Mouse (Mus musculus): Measurements from ENCODE around the gene Ctdspl. TPM values are rescaled to one million over a fixed set of nuclear protein-coding genes. Genes with fewer than 3 reads are reported as not detected.

Ctdspl gene
- polyA plus RNA-seq, 1 experiment from 2014 or later, result 9.0 TPM

DNA sequence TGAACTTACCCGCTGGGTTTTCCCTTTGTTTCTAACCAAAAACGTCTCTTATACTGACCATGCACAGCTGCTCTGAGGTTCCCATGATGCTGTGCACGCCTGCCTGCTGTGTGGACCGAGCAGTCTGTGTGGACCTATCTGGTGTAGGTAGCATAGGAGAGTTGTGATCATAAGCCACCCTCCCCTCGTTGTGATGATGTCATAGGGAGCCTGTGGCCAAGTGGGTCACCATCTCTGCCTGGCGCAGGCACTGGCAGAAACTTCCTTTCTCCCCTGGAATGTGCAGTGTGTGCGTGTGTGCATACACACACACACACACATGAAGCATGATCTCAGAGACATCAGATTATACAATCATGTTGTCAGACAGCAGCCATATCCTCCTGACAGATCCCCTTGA lies 50.3 kb downstream of the Ctdspl start:
- Histone ChIP-seq H3K4me2 (no peak overlapping the region), H3K27ac (no peak overlapping the region), H3K4me3 (replicated peaks) (no peak overlapping the region), H3K9ac (no peak overlapping the region), H3K4me1 (peaks cover 60% of the 10 kb centered on the region), H3K9me3 (no peaks in the 10 kb centered on the region), H3K27me3 (no peaks in the 10 kb centered on the region), H3K36me3 (replicated peaks) (no peaks in the 10 kb centered on the region)
- no peak for ATAC-seq (ENCODE audit: low FRiP score)
- WGBS, result 92% methylated on average over 7 of the region's 7 CpGs

DNA sequence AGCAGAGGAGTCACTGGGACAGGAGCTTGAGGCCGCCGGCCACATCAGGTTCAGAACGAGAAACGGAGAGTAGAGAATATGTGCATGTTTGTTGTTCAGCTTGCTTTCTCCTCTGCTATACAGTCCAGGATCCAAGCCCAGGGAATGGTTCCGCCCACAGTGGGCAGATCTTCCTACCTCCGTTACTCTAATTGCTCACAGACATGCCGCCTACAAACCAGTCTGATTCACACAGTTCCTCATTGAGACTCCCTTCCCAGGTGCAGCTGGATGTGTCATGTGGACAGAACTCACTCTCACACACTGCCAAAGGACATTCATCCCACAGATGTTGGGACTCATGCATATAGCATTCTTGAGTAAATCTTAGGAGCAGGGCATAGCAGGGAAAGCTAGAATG lies 51.2 kb downstream of the Ctdspl start:
- no peak for ATAC-seq (ENCODE audit: low FRiP score)
- 0 out of 2 replicates have a peak overlapping the region, but pooled peaks have one; percentile 6 for H3K27ac ChIP-seq
- WGBS, result 98% methylated on average over 7 of the region's 7 CpGs
- H3K36me3 ChIP-seq (replicated peaks), result no peaks in the 10 kb centered on the region
- H3K27me3 ChIP-seq, result no peaks in the 10 kb centered on the region
- no peak overlapping the region for H3K4me3 ChIP-seq (replicated peaks)
- H3K9me3 ChIP-seq, result no peaks in the 10 kb centered on the region
- no peak overlapping the region for H3K4me2 ChIP-seq
- no peak overlapping the region for H3K9ac ChIP-seq
- H3K4me1 ChIP-seq, result peaks cover 67% of the 10 kb centered on the region

- Histone ChIP-seq H3K27me3 (no peaks in the 10 kb centered on the region), H3K4me1 (peaks cover 50% of the 10 kb centered on the region), H3K9me3 (no peaks in the 10 kb centered on the region), H3K4me3 (replicated peaks) (no peak overlapping the region), H3K4me2 (peak overlapping the region; percentile 3; the same call in 1 of the 2 replicates), H3K36me3 (replicated peaks) (no peaks in the 10 kb centered on the region), H3K27ac (peak overlapping the region; percentile 91), H3K9ac (peak overlapping the region; percentile 8; the same call in 1 of the 2 replicates)
- peak; percentile 64 for ATAC-seq (ENCODE audit: low FRiP score)
- WGBS, result 3% methylated on average over 4 of the region's 4 CpGs
These were observed 54.2 kb downstream of the Ctdspl start for GRCm38 (mm10) chr9:118980411-118980823.

DNA sequence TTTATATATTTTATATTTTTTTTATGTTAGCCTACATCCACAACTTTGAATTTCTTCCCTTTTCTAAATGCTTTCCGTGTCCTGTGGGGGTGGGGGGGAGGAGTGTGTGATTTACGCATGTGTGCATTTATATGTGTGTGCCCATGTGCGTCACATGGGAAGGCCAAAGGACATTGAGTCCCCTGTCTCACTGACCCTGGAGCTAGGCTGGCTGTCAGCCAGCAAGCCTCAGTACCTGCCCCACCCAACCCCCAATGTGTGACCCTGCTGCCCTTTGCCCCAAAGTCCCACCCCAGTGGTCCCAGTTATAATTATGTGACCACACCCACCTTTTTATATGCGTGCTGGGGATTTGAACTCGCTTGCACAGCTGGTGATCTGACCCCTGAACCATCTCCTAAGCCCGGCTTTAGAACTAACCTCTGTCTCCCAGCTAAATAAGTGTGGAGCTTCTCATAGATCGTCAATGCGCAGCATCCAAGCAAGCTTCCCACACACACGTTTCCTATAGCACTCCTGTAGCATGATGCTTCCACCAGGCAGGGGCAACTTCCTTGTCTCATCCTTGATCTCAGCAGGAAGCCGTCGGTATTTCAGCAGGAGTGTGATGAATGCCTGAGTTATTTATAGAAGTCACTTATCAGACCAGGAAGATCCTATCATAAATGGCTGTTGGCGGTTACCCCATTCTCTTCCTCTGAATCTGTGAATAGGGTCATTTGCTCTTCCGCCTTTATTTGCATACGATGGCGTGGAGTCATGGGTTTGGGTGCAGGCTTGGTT lies 58.6 kb downstream of the Ctdspl start:
- H3K4me2 ChIP-seq, result no peak overlapping the region
- H3K4me1 ChIP-seq, result peaks cover 53% of the 10 kb centered on the region
- ATAC-seq (ENCODE audit: low FRiP score), result no peak
- no peaks in the 10 kb centered on the region for H3K27me3 ChIP-seq
- no peaks in the 10 kb centered on the region for H3K9me3 ChIP-seq
- H3K27ac ChIP-seq, result no peak overlapping the region
- no peak overlapping the region for H3K4me3 ChIP-seq (replicated peaks)
- no peak overlapping the region for H3K9ac ChIP-seq
- no peaks in the 10 kb centered on the region for H3K36me3 ChIP-seq (replicated peaks)
- 70% methylated on average over 15 of the region's 15 CpGs for WGBS

- Histone ChIP-seq H3K4me2 (no peak overlapping the region), H3K9me3 (no peaks in the 10 kb centered on the region), H3K27ac (no peak overlapping the region), H3K27me3 (no peaks in the 10 kb centered on the region), H3K9ac (no peak overlapping the region), H3K4me1 (peaks cover 49% of the 10 kb centered on the region), H3K4me3 (replicated peaks) (no peak overlapping the region), H3K36me3 (replicated peaks) (no peaks in the 10 kb centered on the region)
- 84% methylated on average over 11 of the region's 11 CpGs for WGBS
- ATAC-seq (ENCODE audit: low FRiP score), result no peak
These were observed 60.0 kb downstream of the Ctdspl start for GRCm38 (mm10) chr9:118986286-118986685.

GRCm38 (mm10) chr9:118988787-118989580 lies 62.7 kb downstream of the Ctdspl start:
- H3K27me3 ChIP-seq, result no peaks in the 10 kb centered on the region
- peaks cover 44% of the 10 kb centered on the region for H3K4me1 ChIP-seq
- no peaks in the 10 kb centered on the region for H3K9me3 ChIP-seq
- H3K36me3 ChIP-seq (replicated peaks), result no peaks in the 10 kb centered on the region
- H3K9ac ChIP-seq, result no peak overlapping the region
- no peak overlapping the region for H3K4me3 ChIP-seq (replicated peaks)
- WGBS, result 48% methylated on average over 11 of the region's 11 CpGs
- H3K27ac ChIP-seq, result peak overlapping the region; percentile 78
- peak overlapping the region; percentile 27 for H3K4me2 ChIP-seq
- peak; percentile 84 for ATAC-seq (ENCODE audit: low FRiP score)

GRCm38 (mm10) chr9:118990490-118990889 lies 64.2 kb downstream of the Ctdspl start:
- 89% methylated on average over 7 of the region's 7 CpGs for WGBS
- no peak overlapping the region for H3K9ac ChIP-seq
- no peaks in the 10 kb centered on the region for H3K27me3 ChIP-seq
- ATAC-seq (ENCODE audit: low FRiP score), result no peak
- H3K4me2 ChIP-seq, result no peak overlapping the region
- no peak overlapping the region for H3K4me3 ChIP-seq (replicated peaks)
- no peak overlapping the region for H3K27ac ChIP-seq
- H3K9me3 ChIP-seq, result no peaks in the 10 kb centered on the region
- no peaks in the 10 kb centered on the region for H3K36me3 ChIP-seq (replicated peaks)
- peaks cover 44% of the 10 kb centered on the region for H3K4me1 ChIP-seq

- Histone ChIP-seq H3K36me3 (replicated peaks) (no peaks in the 10 kb centered on the region), H3K4me3 (replicated peaks) (no peak overlapping the region), H3K27me3 (no peaks in the 10 kb centered on the region), H3K9ac (no peak overlapping the region), H3K4me2 (no peak overlapping the region), H3K27ac (no peak overlapping the region), H3K9me3 (no peaks in the 10 kb centered on the region), H3K4me1 (peaks cover 41% of the 10 kb centered on the region)
- no peak for ATAC-seq (ENCODE audit: low FRiP score)
- 94% methylated on average over 21 of the region's 21 CpGs for WGBS
These were observed 65.7 kb downstream of the Ctdspl start for GRCm38 (mm10) chr9:118991750-118992585.

DNA sequence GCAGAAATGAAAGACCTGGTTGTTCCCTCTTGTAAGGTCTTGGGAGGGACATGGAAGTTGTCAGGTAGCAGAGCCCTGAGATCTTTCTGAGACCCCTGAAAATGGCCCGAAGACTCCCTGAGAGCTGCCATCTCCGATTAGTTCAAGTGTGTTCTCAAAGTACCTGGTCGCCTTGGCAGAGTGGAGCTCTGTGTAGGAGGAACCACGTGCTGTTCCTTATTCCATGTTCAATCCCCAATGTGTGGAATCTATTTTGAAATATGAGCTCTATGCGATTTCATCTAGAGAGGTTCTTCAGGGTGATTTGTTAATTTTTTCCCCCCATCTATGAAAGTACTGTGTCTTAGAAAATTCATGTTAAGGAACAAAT lies 66.3 kb downstream of the Ctdspl start:
- Histone ChIP-seq H3K27me3 (no peaks in the 10 kb centered on the region), H3K27ac (no peak overlapping the region), H3K36me3 (replicated peaks) (no peaks in the 10 kb centered on the region), H3K9ac (no peak overlapping the region), H3K4me3 (replicated peaks) (no peak overlapping the region), H3K9me3 (no peaks in the 10 kb centered on the region), H3K4me1 (peaks cover 37% of the 10 kb centered on the region), H3K4me2 (no peak overlapping the region)
- ATAC-seq (ENCODE audit: low FRiP score), result no peak
- 88% methylated on average over 5 of the region's 5 CpGs for WGBS

GRCm38 (mm10) chr9:118994524-118995227 lies 68.4 kb downstream of the Ctdspl start:
- Histone ChIP-seq H3K27ac (no peak overlapping the region), H3K27me3 (no peaks in the 10 kb centered on the region), H3K9me3 (no peaks in the 10 kb centered on the region), H3K36me3 (replicated peaks) (no peaks in the 10 kb centered on the region), H3K4me3 (replicated peaks) (no peak overlapping the region), H3K4me2 (no peak overlapping the region), H3K9ac (no peak overlapping the region), H3K4me1 (peaks cover 17% of the 10 kb centered on the region)
- no peak for ATAC-seq (ENCODE audit: low FRiP score)
- WGBS, result 88% methylated on average over 12 of the region's 12 CpGs

GRCm38 (mm10) chr9:118995539-118995938 lies 69.3 kb downstream of the Ctdspl start:
- no peak overlapping the region for H3K9ac ChIP-seq
- no peak for ATAC-seq (ENCODE audit: low FRiP score)
- WGBS, result 87% methylated on average over 6 of the region's 6 CpGs
- no peak overlapping the region for H3K4me3 ChIP-seq (replicated peaks)
- peaks cover 13% of the 10 kb centered on the region for H3K4me1 ChIP-seq
- H3K4me2 ChIP-seq, result no peak overlapping the region
- H3K27ac ChIP-seq, result no peak overlapping the region
- H3K27me3 ChIP-seq, result no peaks in the 10 kb centered on the region
- H3K9me3 ChIP-seq, result no peaks in the 10 kb centered on the region
- H3K36me3 ChIP-seq (replicated peaks), result no peaks in the 10 kb centered on the region
